Mouse (Mus musculus) forebrain, embryonic 16.5 days (tissue): Measurements from ENCODE around the gene Mustn1. TPM values are rescaled to one million over a fixed set of nuclear protein-coding genes. Genes with fewer than 3 reads are reported as not detected.

Experiments
- ATAC-seq: fragments of 200-750 bp; cut with Nextera tagmentation; 2 replicates; pipeline ENCODE4 v1.8.0; 2017; ENCODE audit warnings: mild to moderate bottlenecking, moderate library complexity
- H3K27ac ChIP-seq: fragments of 300-500 bp; sonication (generic); 2 replicates; pipeline ENCODE4 v1.5.1; 2014; ENCODE audit warnings: low read length, control low read depth
- H3K27me3 ChIP-seq: fragments of 300-500 bp; sonication (generic); replicated peaks from 2 replicates; pipeline ENCODE4 v1.6.1; 2014; ENCODE audit warnings: low read length; ENCODE audit not compliant: control insufficient read depth, insufficient read depth
- H3K36me3 ChIP-seq: fragments of 300-500 bp; sonication (generic); 2 replicates; pipeline ENCODE4 v1.6.1; 2014; ENCODE audit not compliant: control insufficient read depth, insufficient read depth
- H3K4me1 ChIP-seq: fragments of 300-500 bp; sonication (generic); replicated peaks from 2 replicates; pipeline ENCODE4 v1.6.1; 2014; ENCODE audit warnings: low read length; ENCODE audit not compliant: control insufficient read depth, insufficient read depth
- H3K4me2 ChIP-seq: fragments of 300-500 bp; sonication (generic); 2 replicates; pipeline ENCODE4 v1.6.1; 2014; ENCODE audit warnings: mild to moderate bottlenecking, low read length, control low read depth
- H3K4me3 ChIP-seq: fragments of 300-500 bp; sonication (generic); replicated peaks from 2 replicates; pipeline ENCODE4 v1.5.1; 2014; ENCODE audit warnings: mild to moderate bottlenecking, low read length, control low read depth
- H3K9ac ChIP-seq: fragments of 300-500 bp; sonication (generic); replicated peaks from 2 replicates; pipeline ENCODE4 v1.6.1; 2014; ENCODE audit warnings: low read depth, low read length, control low read depth
- H3K9me3 ChIP-seq: fragments of 300-500 bp; sonication (generic); 2 replicates; pipeline ENCODE4 v1.6.1; 2016; ENCODE audit warnings: low read length; ENCODE audit not compliant: control insufficient read depth
- WGBS: fragments of 180-500 bp; shearing (Covaris S2); extraction: QIAGEN DNeasy Blood & Tissue Kit; methylation state at CpG from one replicate; pipeline ENCODE4 v1.1.7; 2014; 5-methylcytosine and 5-hydroxymethylcytosine counted together
- polyA plus RNA-seq: library from polyadenylated mRNA; unstranded; fragments of >200 nt; fragmentation: Nextera tagmentation; extraction: Ambion mirVana; gene quantifications from 2 replicates; pipeline ENCODE4 v1.2.1, GENCODE M21; 2015

Mustn1 gene
- polyA plus RNA-seq, 1 experiment from 2014 or later = 0.90 TPM

DNA sequence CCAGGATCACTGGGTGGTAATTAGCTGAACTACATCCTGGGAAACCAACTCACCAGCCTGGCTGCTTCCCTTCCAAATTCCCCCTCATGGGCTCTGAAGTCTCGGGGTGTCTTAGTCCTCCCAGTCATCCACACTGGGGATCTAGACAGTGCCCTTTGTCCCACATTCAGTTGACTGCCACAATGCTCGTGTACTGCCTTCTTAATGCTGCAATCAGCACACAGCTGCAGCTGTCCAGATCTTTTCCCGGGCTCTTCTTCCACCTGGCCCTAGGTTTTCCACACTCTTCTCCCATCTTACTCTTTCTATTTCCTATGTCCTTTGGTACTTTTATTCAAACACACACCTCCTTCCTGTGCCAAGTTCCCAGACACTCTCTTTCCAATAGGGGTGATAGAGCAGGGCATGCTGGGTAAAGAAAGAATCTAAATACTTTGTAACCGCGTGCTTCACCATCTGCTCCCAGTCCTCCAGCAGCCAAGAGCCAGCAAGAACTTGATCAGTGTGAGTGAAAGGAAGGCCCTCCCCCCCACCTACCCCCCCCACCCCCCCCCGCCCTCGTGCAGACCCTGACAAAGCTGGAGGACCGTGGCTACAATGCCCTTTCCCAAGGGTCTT is 43.2 kb downstream of the Mustn1 start:
- peak; percentile 58; the same call in 1 of the 2 replicates for ATAC-seq
- Histone ChIP-seq H3K9ac (no peak overlapping the region), H3K27me3 (no peaks in the 10 kb centered on the region), H3K9me3 (no peaks in the 10 kb centered on the region), H3K4me3 (no peak overlapping the region), H3K36me3 (no peaks in the 10 kb centered on the region), H3K4me1 (peaks cover 3% of the 10 kb centered on the region; the same call in 1 of the 2 replicates), H3K27ac (no peak overlapping the region), H3K4me2 (no peak overlapping the region)
- WGBS = 43% methylated on average over 7 of the region's 8 CpGs

DNA sequence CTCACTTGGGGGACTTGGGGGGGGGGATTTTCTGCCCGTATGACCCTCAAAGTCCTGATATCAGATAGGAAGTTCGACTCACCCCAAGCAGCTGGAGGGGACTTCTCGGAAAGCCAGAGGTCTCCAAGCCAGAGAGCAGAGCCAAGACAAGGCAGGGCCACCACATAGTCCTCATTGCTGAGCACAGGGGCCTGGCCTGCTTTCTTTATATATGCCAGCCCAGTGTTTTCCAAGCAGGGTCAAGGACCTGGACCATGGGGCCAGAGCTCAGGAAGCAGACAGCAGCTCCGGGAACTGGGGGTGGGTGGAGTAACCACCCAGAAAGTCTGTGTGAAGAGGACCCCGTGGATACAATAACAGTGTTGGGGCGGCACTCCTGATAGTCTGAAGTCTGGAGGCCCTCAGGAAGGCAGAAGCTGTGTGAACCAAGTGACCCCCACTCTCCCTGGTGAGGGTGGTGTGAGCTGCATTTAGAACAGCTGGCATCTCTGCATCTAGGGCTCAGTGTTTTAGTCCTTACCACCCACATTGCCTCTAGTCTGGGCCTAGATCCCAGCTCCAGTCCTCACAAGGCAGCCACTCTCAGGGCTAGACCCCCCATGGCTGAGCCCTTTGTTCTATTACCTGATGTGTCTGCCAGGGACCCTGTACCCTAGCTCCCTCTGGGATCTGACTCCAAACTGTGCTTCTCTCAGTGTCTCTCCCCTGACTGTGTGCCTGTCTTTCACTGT is 44.5 kb downstream of the Mustn1 start, which contains the start of gene Itih3:
Itih3 (minus strand) TSS at position 386 of the 731 bp plus-strand sequence.
- Histone ChIP-seq H3K4me3 (no peak within 1 kb of the TSS), H3K9ac (no peak within 1 kb of the TSS), H3K4me1 (peaks cover 3% of the 10 kb centered on the region; the same call in 1 of the 2 replicates), H3K4me2 (no peak within 1 kb of the TSS), H3K9me3 (no peaks in the 10 kb centered on the region), H3K27me3 (no peaks in the 10 kb centered on the region), H3K27ac (no peak within 1 kb of the TSS), H3K36me3 (no peaks in the 10 kb centered on the region)
- 69% methylated on average over 6 of the region's 6 CpGs for WGBS
- 0 out of 2 replicates have a peak, but pooled peaks have one; percentile 12 for ATAC-seq

DNA sequence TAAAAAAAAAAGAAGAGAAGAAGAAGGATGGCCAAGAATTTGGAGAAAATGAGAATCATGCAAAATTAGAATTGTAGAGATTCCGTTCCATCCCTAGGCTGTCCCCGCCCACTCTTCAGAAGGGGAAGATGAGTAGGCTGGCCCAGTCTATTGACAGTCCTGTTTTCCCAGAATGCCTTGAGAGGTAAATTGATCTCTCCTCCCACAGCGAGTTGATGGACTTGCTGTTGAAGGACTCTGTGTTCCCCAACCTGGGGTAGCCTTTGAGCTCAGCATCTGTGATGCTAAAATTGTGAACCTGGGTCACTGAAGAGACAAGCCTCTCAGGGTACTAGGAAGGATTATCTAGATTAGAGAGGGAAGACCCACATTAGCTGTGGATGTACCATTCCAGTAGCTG is 46.5 kb downstream of the Mustn1 start:
- Histone ChIP-seq H3K9ac (no peak overlapping the region), H3K9me3 (no peaks in the 10 kb centered on the region), H3K4me1 (peaks cover 3% of the 10 kb centered on the region; the same call in 1 of the 2 replicates), H3K36me3 (no peaks in the 10 kb centered on the region), H3K27ac (no peak overlapping the region), H3K27me3 (no peaks in the 10 kb centered on the region), H3K4me2 (no peak overlapping the region), H3K4me3 (no peak overlapping the region)
- WGBS = 87% methylated on average over 3 of the region's 3 CpGs
- ATAC-seq = no peak

DNA sequence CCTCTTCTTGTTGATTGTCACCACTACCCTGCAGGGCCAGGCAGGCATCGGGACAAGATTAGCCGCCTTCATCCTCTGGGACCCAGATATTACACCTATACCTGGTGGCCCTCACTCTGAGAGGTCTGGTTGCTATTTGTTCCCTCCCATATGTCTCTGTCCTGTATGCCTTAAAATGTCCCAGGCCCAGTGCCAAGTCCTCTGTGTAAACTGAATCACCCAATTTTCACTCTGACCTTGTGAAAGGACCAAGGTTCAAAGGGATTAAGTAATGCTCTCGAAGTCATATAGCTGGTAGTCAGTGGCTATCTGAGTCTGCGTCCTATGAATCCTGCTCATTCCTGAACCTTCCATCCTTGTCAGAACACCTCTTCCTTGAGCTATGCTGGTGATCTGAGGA is 51.4 kb downstream of the Mustn1 start:
- H3K36me3 ChIP-seq = no peaks in the 10 kb centered on the region
- ATAC-seq = no peak
- no peaks in the 10 kb centered on the region for H3K27me3 ChIP-seq
- WGBS = 84% methylated on average over 4 of the region's 4 CpGs
- H3K4me2 ChIP-seq = no peak overlapping the region
- H3K9me3 ChIP-seq = no peaks in the 10 kb centered on the region
- H3K4me3 ChIP-seq = no peak overlapping the region
- no peak overlapping the region for H3K9ac ChIP-seq
- H3K27ac ChIP-seq = no peak overlapping the region
- no peaks in the 10 kb centered on the region for H3K4me1 ChIP-seq

Other genes starting within 250 kb of the Mustn1 start
- 7.2 and 8.5 TPM in 2 replicates for gene Rft1, start 224.8 kb upstream of the Mustn1 start, polyA plus RNA-seq
- 19.9 and 21.9 TPM in 2 replicates for gene Sfmbt1, start 164.4 kb upstream of the Mustn1 start, polyA plus RNA-seq
- gene Tmem110, start 53.6 kb upstream of the Mustn1 start, polyA plus RNA-seq = 18.3 and 21.6 TPM in 2 replicates
- not detected in 2 replicates for gene Itih4, start 7.3 kb downstream of the Mustn1 start, polyA plus RNA-seq
- gene Itih3, start 44.6 kb downstream of the Mustn1 start, polyA plus RNA-seq = 0.40 and 0.58 TPM in 2 replicates
- gene Itih1, start 64.1 kb downstream of the Mustn1 start, polyA plus RNA-seq = not detected in 2 replicates
- gene Nek4, start 72.2 kb downstream of the Mustn1 start, polyA plus RNA-seq = 19.6 and 20.4 TPM in 2 replicates
- 51.8 and 54.2 TPM in 2 replicates for gene Glt8d1, start 122.2 kb downstream of the Mustn1 start, polyA plus RNA-seq
- gene Spcs1, start 122.5 kb downstream of the Mustn1 start, polyA plus RNA-seq = 278 and 305 TPM in 2 replicates
- gene Pbrm1, start 139.9 kb downstream of the Mustn1 start, polyA plus RNA-seq = 154 and 170 TPM in 2 replicates
- gene Gnl3, start 140.0 kb downstream of the Mustn1 start, polyA plus RNA-seq = 57.6 and 61.9 TPM in 2 replicates
- gene Smim4, start 249.8 kb downstream of the Mustn1 start, polyA plus RNA-seq = 62.7 and 64.1 TPM in 2 replicates